Mouse (Mus musculus): ENCODE measurements around the gene Pde8a. TPM values are rescaled to one million over a fixed set of nuclear protein-coding genes. Genes with fewer than 3 reads are reported as not detected.
A peak's percentile ranks its signal among the peaks of the same experiment; 100 is the strongest.

Pde8a gene
- polyA plus RNA-seq, 1 experiment from 2014 or later = 3.0 TPM

DNA sequence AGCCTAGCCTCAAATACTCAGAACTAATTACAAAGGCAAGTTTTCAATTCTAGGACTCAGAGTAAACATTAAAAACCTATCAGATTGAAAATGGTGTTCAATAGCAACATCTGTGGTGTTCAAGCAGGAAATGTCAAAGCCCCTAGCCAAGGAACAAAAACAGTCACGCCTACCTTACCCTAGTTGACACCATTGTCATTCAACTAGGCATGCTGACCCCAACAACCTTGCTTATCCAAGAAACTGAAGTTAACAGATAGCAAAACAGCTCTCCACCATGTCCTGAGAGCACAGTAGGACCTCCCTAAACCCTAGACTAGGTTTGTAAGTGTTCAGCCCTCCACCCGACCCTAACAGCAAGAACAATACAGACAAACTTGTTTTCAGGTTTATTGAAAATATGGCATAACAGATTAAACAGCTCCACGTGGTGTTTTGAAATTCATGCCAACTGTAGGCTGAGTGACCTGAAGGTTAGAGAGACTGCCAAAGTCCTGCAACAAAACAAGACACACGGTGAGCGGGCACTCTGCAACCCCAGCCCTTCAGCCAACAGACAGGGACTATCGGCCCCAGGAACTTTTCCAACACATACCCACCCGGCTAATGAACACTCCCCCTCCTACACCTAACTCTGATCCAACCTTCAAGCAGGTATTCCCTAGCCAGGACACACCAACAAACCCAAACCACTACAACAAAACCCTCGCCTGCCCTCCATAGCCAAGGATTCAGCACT is 129.1 kb downstream of the Pde8a start:
- Histone ChIP-seq H3K4me3 (ENCODE audit: low read depth, low read length) (peak overlapping the region; percentile 65), H3K27me3 (ENCODE audit: control insufficient read depth, insufficient read depth, low read length) (no peaks in the 10 kb centered on the region), H3K4me2 (peak overlapping the region; percentile 89; the same call in 1 of the 2 replicates), H3K27ac (ENCODE audit: low read depth, low read length) (no peak overlapping the region; the same call in 1 of the 2 replicates), H3K9ac (ENCODE audit: low read length) (peak overlapping the region; percentile 87), H3K9me3 (ENCODE audit: control insufficient read depth, low read length) (no peaks in the 10 kb centered on the region), H3K4me1 (ENCODE audit: control insufficient read depth, insufficient read depth, low read length) (peaks cover 14% of the 10 kb centered on the region), H3K36me3 (ENCODE audit: control insufficient read depth, insufficient read depth, low read length) (peaks cover 16% of the 10 kb centered on the region; the same call in 1 of the 2 replicates)
- 72% methylated on average over 8 of the region's 8 CpGs for WGBS
- no peak for DNase-seq (ENCODE audit: low spot score, missing footprints)
- no peak for ATAC-seq (ENCODE audit: low FRiP score)

DNA sequence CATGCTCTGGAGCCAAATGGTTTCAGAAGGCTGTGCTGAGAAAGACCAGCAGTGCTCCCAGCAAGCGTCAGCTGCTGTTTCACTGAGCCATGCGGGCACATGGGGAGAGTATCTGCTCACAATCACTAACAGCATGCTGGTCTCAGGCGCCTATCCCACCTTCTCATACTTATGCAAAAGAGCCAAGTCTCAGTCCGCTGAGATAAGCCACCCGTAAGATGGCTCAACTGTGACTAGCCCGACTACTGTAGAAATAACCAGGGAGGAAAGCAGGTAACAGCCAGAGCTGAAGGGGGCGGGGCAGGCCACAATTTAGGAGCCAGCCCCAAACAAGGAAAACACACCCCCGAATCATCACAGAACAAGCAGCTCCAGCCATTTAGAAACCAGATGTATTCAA is 129.9 kb downstream of the Pde8a start:
- Histone ChIP-seq H3K4me3 (ENCODE audit: low read depth, low read length) (peak overlapping the region; percentile 65), H3K4me2 (peak overlapping the region; percentile 89), H3K9ac (ENCODE audit: low read length) (peak overlapping the region; percentile 87), H3K4me1 (ENCODE audit: control insufficient read depth, insufficient read depth, low read length) (peaks cover 14% of the 10 kb centered on the region), H3K27ac (ENCODE audit: low read depth, low read length) (no peak overlapping the region), H3K9me3 (ENCODE audit: control insufficient read depth, low read length) (no peaks in the 10 kb centered on the region), H3K36me3 (ENCODE audit: control insufficient read depth, insufficient read depth, low read length) (peaks cover 16% of the 10 kb centered on the region; the same call in 1 of the 2 replicates), H3K27me3 (ENCODE audit: control insufficient read depth, insufficient read depth, low read length) (no peaks in the 10 kb centered on the region)
- ATAC-seq (ENCODE audit: low FRiP score) = no peak
- WGBS = 36% methylated on average over 8 of the region's 8 CpGs
- peak; percentile 65 for DNase-seq (ENCODE audit: low spot score, missing footprints)

DNA sequence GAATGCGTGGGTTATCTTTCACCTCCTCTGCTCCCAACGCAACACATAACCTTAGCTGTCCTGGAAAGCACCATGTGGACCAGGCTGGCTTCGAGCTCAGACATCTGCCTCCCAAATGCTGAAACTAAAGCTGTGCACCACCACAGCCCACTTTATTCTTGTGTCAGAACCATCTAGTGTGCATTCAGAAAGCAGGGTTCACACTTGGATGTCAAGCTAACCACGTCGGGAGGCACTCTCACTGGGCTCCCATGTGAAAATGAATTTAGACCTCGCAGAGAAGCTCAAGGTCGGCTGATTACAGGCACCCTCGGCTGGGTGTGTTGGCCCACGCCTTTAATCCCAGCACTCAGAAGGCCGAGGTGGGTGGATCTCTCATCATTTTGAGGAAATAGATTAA is 130.4 kb downstream of the Pde8a start:
- Histone ChIP-seq H3K27me3 (ENCODE audit: control insufficient read depth, insufficient read depth, low read length) (no peaks in the 10 kb centered on the region), H3K4me3 (ENCODE audit: low read depth, low read length) (peak overlapping the region; percentile 65), H3K27ac (ENCODE audit: low read depth, low read length) (no peak overlapping the region), H3K36me3 (ENCODE audit: control insufficient read depth, insufficient read depth, low read length) (peaks cover 16% of the 10 kb centered on the region; the same call in 1 of the 2 replicates), H3K9me3 (ENCODE audit: control insufficient read depth, low read length) (no peaks in the 10 kb centered on the region), H3K4me2 (peak overlapping the region; percentile 89), H3K9ac (ENCODE audit: low read length) (peak overlapping the region; percentile 87), H3K4me1 (ENCODE audit: control insufficient read depth, insufficient read depth, low read length) (peaks cover 14% of the 10 kb centered on the region)
- DNase-seq (ENCODE audit: low spot score, missing footprints) (no peak), ATAC-seq (ENCODE audit: low FRiP score) (no peak)
- 17% methylated on average over 10 of the region's 10 CpGs for WGBS

DNA sequence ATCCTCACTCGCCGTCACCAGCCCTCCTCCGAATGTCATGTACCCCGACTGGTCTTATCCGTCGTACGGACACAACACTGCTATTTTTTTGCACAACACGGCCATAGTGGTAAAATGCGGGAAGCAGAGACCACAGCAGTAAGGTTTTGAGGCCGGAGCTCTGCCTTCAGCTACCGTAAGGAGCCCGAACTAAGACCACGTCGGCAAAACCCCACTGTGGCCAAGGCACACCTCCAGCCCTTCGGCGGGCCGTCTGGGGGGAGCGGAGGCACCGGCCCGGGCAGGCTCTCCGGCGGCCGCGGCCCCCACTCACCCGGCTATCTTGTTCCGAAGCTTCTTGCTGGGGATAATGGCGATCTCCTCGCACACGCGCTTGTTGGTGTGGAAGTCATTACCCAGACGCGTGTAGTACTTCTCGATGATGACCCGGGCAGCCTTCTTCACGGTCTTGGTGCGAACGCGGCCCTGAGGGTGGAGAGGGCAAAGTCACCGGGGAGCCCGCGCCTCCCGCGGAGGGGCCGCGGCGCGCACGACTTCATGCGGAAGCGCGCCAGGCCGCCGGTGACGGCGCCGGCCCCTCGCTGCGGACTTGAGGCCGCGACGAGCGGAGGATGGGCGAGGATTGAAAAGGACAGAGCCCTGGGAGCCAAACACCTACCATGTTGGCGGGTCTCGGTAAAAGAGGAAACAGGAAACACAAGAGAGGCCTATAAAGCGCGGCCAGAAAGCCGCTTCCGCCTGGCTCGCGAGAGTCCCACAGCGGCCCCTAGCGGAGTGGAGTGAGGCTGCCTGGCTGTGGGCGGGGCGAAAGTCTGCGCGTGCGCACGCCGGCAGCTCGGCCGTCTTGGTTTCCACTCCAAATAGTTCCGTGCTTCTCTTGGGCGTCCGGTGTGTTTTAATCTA is 131.4 kb downstream of the Pde8a start, which contains the start of gene Rps17:
TSS of gene Rps17 (minus strand) at position 711 of the 903 bp plus-strand sequence.
- WGBS = under 1% methylated on average over 85 of the region's 85 CpGs
- Histone ChIP-seq H3K9ac (ENCODE audit: low read length) (peak within 1 kb of the TSS; percentile 87), H3K36me3 (ENCODE audit: control insufficient read depth, insufficient read depth, low read length) (peaks cover 12% of the 10 kb centered on the region; the same call in 1 of the 2 replicates), H3K27ac (ENCODE audit: low read depth, low read length) (peak within 1 kb of the TSS; percentile 76), H3K4me1 (ENCODE audit: control insufficient read depth, insufficient read depth, low read length) (peaks cover 14% of the 10 kb centered on the region), H3K4me3 (ENCODE audit: low read depth, low read length) (peak within 1 kb of the TSS; percentile 65), H3K4me2 (peak within 1 kb of the TSS; percentile 89), H3K9me3 (ENCODE audit: control insufficient read depth, low read length) (no peaks in the 10 kb centered on the region), H3K27me3 (ENCODE audit: control insufficient read depth, insufficient read depth, low read length) (no peaks in the 10 kb centered on the region)
- DNase-seq (ENCODE audit: low spot score, missing footprints) = peak; percentile 100
- peak; percentile 92 for ATAC-seq (ENCODE audit: low FRiP score)

DNA sequence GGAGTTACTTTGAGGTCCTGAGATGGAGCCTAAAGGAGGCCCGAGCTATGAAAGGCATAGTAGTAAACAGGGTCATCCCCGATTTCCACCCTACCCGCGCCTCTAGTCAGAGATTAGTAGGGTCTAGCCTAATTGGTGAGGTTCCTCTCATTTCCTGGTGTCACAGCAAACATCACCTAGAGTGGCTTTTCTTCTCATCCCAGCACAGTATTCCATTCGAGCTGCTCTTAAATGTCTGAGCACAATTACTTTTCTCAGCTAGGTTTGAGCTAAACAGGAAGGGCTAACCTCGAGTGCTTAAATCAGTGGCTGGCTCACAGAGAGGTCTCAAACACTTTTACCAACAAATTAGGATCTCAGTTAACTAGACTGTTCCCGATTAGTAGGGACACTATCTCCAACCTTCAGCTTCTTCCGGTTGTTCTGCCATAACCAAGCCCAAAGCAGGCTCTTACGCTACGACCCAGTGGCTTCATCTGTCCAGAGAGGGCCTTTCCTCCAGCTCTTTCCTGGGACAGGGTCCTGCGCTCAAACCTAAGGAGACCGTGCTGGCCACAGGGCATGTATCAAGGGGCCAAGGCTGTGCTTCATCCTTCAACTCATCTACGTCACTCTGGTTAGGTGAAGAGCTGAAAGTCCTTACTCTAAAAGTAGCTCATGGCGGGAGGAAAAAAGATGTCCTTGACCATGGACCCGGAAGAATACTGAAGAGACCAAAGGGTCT is 132.2 kb downstream of the Pde8a start:
- Histone ChIP-seq H3K9me3 (ENCODE audit: control insufficient read depth, low read length) (no peaks in the 10 kb centered on the region), H3K27me3 (ENCODE audit: control insufficient read depth, insufficient read depth, low read length) (no peaks in the 10 kb centered on the region), H3K36me3 (ENCODE audit: control insufficient read depth, insufficient read depth, low read length) (peaks cover 7% of the 10 kb centered on the region; the same call in 1 of the 2 replicates), H3K4me1 (ENCODE audit: control insufficient read depth, insufficient read depth, low read length) (peaks cover 14% of the 10 kb centered on the region), H3K9ac (ENCODE audit: low read length) (peak overlapping the region; percentile 71), H3K4me3 (ENCODE audit: low read depth, low read length) (peak overlapping the region; percentile 65), H3K27ac (ENCODE audit: low read depth, low read length) (no peak overlapping the region; the same call in 1 of the 2 replicates), H3K4me2 (peak overlapping the region; percentile 45)
- ATAC-seq (ENCODE audit: low FRiP score) = 0 out of 2 replicates have a peak, but pooled peaks have one; percentile 5
- no peak for DNase-seq (ENCODE audit: low spot score, missing footprints)
- WGBS = 62% methylated on average over 15 of the region's 15 CpGs

DNA sequence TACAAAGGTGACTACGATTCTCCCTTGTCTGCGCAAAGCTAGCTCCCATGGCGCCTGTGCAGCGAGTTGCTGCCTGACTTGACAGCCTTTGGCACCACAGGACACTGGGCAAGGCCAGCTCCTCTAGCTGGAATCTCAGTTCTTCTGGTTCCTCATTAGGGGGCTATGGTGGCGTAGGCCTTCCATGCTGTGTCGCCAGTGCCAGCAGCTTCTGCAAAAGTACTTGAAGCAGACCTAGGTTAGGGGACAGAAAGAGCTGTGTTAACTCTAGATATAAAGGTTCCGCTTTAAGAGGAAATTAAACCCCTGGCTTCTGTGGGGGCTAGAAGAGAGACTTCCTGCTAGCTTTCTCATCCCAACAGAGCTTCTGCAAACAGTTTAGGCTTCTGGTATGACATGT is 134.8 kb downstream of the Pde8a start:
- no peak overlapping the region for H3K9ac ChIP-seq (ENCODE audit: low read length)
- ATAC-seq (ENCODE audit: low FRiP score) (no peak), DNase-seq (ENCODE audit: low spot score, missing footprints) (no peak)
- H3K4me1 ChIP-seq (ENCODE audit: control insufficient read depth, insufficient read depth, low read length) = peaks cover 8% of the 10 kb centered on the region
- no peaks in the 10 kb centered on the region for H3K36me3 ChIP-seq (ENCODE audit: control insufficient read depth, insufficient read depth, low read length)
- H3K27ac ChIP-seq (ENCODE audit: low read depth, low read length) = no peak overlapping the region
- 58% methylated on average over 7 of the region's 7 CpGs for WGBS
- H3K27me3 ChIP-seq (ENCODE audit: control insufficient read depth, insufficient read depth, low read length) = no peaks in the 10 kb centered on the region
- H3K4me3 ChIP-seq (ENCODE audit: low read depth, low read length) = no peak overlapping the region
- no peaks in the 10 kb centered on the region for H3K9me3 ChIP-seq (ENCODE audit: control insufficient read depth, low read length)
- no peak overlapping the region for H3K4me2 ChIP-seq

DNA sequence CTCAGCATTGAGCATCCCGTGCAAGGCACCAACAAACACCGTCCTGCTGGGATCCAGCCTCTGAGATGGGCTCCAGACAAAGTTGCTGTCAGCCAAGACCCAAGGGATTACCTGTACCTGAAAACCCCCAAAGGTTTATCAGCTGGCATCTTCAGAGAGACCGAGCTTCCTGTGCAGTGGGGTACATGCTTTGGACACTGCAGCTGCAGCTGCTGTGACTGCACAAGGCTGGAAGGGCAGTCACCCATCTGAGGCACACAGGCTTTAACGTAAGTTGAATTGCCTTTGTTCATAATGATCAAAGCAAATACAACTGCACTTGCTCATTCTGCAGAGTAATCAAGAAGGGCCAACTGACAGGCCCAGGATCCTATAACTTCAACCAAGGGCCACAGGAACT is 138.4 kb downstream of the Pde8a start:
- no peak for DNase-seq (ENCODE audit: low spot score, missing footprints)
- no peak for ATAC-seq (ENCODE audit: low FRiP score)
- 84% methylated on average over 4 of the region's 4 CpGs for WGBS

DNA sequence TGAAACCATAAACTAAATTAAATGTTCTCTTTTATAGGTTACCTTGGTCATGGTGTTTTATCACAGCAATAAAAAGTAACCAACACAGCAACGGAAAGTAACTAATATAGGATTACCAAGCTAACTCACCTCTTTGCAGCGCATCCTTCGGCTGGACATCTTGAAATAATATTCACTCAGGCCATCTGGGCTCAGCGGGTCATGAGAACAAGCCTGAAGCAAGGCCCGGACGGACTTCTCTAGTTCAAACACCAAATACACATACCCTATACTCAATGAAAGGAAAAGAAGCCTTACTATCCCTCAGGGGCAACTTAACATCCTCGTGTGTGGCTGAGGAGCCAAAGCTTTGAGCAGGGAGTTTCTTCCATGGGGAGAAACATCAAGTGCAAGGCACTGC is 142.3 kb downstream of the Pde8a start:
- ATAC-seq (ENCODE audit: low FRiP score) = no peak

More for the DNA sequence above, 138.4 kb downstream of the Pde8a start:
- Histone ChIP-seq H3K4me1 (ENCODE audit: control insufficient read depth, insufficient read depth, low read length) (no peaks in the 10 kb centered on the region), H3K27ac (ENCODE audit: low read depth, low read length) (no peak overlapping the region), H3K9ac (ENCODE audit: low read length) (no peak overlapping the region), H3K36me3 (ENCODE audit: control insufficient read depth, insufficient read depth, low read length) (no peaks in the 10 kb centered on the region), H3K9me3 (ENCODE audit: control insufficient read depth, low read length) (no peaks in the 10 kb centered on the region), H3K4me2 (no peak overlapping the region), H3K4me3 (ENCODE audit: low read depth, low read length) (no peak overlapping the region), H3K27me3 (ENCODE audit: control insufficient read depth, insufficient read depth, low read length) (no peaks in the 10 kb centered on the region)

More for the DNA sequence above, 142.3 kb downstream of the Pde8a start:
- Histone ChIP-seq H3K4me1 (ENCODE audit: control insufficient read depth, insufficient read depth, low read length) (no peaks in the 10 kb centered on the region), H3K9ac (ENCODE audit: low read length) (no peak overlapping the region), H3K27ac (ENCODE audit: low read depth, low read length) (no peak overlapping the region), H3K9me3 (ENCODE audit: control insufficient read depth, low read length) (no peaks in the 10 kb centered on the region), H3K27me3 (ENCODE audit: control insufficient read depth, insufficient read depth, low read length) (no peaks in the 10 kb centered on the region), H3K4me3 (ENCODE audit: low read depth, low read length) (no peak overlapping the region), H3K36me3 (ENCODE audit: control insufficient read depth, insufficient read depth, low read length) (no peaks in the 10 kb centered on the region), H3K4me2 (no peak overlapping the region)
- WGBS = 84% methylated on average over 7 of the region's 7 CpGs
- no peak for DNase-seq (ENCODE audit: low spot score, missing footprints)
